Mouse (Mus musculus) Muller cell, postnatal 12 days (primary cell): ENCODE results near the gene Sprtn.

ENCODE experiments used
- DNase-seq: peaks from one replicate; pipeline ENCODE4 v3.0.0-alpha.2; 2015; ENCODE audit errors: inconsistent ontology term

Gene Sprtn

GRCm38 (mm10) chr8:124944406-124944805 lies 46.7 kb downstream of the Sprtn start:
- no peak for DNase-seq

DNA sequence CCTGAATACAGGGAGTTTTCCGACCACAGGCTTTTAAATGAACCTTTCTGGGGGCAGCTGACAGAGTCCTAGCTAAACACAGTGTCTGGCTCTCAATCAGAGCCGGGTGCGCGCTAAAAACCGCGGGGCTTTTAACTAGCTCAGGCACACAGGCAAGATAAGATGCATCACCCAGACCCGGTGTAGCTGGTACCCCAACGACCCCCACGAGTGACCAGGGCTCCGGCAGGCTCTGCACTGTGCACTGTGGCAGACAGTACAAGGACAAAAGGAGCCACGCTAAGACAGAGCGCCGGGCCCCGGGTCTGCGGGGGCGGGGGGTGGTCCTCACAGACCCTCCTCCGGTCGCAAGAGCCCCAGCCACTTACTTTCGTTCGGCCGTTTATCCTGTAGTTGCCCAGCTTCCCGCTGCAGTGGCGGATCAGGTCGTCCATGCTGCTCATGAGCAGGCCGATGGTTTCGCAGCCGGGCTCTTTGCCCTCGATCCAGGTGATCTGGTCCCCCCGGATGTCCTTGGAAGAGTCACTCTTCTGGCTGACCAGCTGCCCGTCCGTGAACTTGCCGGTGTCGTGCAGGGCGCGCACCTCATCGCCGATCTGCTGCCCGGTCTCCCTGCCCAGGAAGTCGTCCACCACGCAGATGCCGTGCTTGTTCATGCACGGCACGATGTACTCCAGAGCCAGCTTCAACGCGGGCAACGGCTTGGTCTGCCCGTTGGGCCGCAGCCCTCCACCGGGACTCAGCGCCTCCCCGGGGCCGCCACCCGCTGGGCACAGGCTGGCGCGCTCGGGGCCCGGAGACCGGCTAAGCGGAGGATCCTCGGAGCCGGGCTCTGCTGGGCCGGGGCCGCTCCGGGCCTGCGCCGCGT lies 50.4 kb downstream of the Sprtn start:
- DNase-seq: peak; percentile 60

- DNase-seq: no peak
Observed at GRCm38 (mm10) chr8:124948733-124949111, 51.0 kb downstream of the Sprtn start.

GRCm38 (mm10) chr8:124949209-124950068 lies 51.8 kb downstream of the Sprtn start, which contains the start of gene Egln1:
TSS of gene Egln1 (minus strand) at chr8:124949324.
- peak; percentile 92 for DNase-seq

- no peak for DNase-seq
Observed at GRCm38 (mm10) chr8:124950069-124950456, 52.4 kb downstream of the Sprtn start.

GRCm38 (mm10) chr8:124950865-124951264 lies 53.2 kb downstream of the Sprtn start:
- DNase-seq: no peak

- no peak for DNase-seq
Observed at GRCm38 (mm10) chr8:124953188-124953587, 55.5 kb downstream of the Sprtn start.

GRCm38 (mm10) chr8:124954572-124955082 lies 56.9 kb downstream of the Sprtn start:
- DNase-seq: peak; percentile 81
